Mouse (Mus musculus) MEL (cell line): ENCODE data around the gene Fbxw4. TPM values are rescaled to one million over a fixed set of nuclear protein-coding genes. Genes with fewer than 3 reads are reported as not detected.

Experiments
- DNase-seq: peaks from one replicate; pipeline ENCODE4 v3.0.0; 2011; ENCODE audit warnings: low read depth, low spot score
- H3K27ac ChIP-seq: 2 replicates; pipeline ENCODE4 v1.5.1; 2012; ENCODE audit warnings: low read depth, mild to moderate bottlenecking, control low read depth, low read length, moderate library complexity; ENCODE audit not compliant: control insufficient read depth
- H3K27me3 ChIP-seq, 2 experiments: fragments of 150-350 bp in 1 of 2; sonication (generic) in 1 of 2; 2 replicates each; pipeline ENCODE4 v1.6.1; 2012; ENCODE audit warnings: low read length in 2 of 2, mild to moderate bottlenecking in 2 of 2, improper control_type of control experiment in 1 of 2, moderate library complexity in 1 of 2; ENCODE audit not compliant: insufficient read depth in 2 of 2, control insufficient read depth in 1 of 2
- H3K36me3 ChIP-seq, 2 experiments: 2 replicates each; pipeline ENCODE4 v1.6.1; 2012 to 2014; ENCODE audit warnings: low read length in 2 of 2, improper control_type of control experiment in 1 of 2, inconsistent platforms in 1 of 2, mild to moderate bottlenecking in 1 of 2; ENCODE audit not compliant: insufficient read depth in 2 of 2, control insufficient read depth in 1 of 2
- H3K4me1 ChIP-seq, 2 experiments: fragments of 150-350 bp in 1 of 2; sonication (generic) in 1 of 2; 2 replicates each; pipeline ENCODE4 v1.6.1; 2012; ENCODE audit warnings: low read length in 2 of 2, improper control_type of control experiment in 1 of 2, mild to moderate bottlenecking in 1 of 2; ENCODE audit not compliant: insufficient read depth in 2 of 2, control insufficient read depth in 1 of 2
- H3K4me3 ChIP-seq, 2 experiments: fragments of 150-350 bp in 1 of 2; sonication (generic) in 1 of 2; 2 replicates each; pipeline ENCODE4 v1.5.1; 2012; ENCODE audit warnings: low read depth in 2 of 2, low read length in 2 of 2, mild to moderate bottlenecking in 2 of 2, moderate library complexity in 2 of 2, control low read depth in 1 of 2, improper control_type of control experiment in 1 of 2; ENCODE audit not compliant: control insufficient read depth in 1 of 2, insufficient read depth in 1 of 2
- H3K79me2 ChIP-seq: 2 replicates; pipeline ENCODE4 v1.6.1; 2012; ENCODE audit warnings: mild to moderate bottlenecking, low read length, moderate library complexity; ENCODE audit not compliant: control insufficient read depth, poor library complexity, insufficient read depth
- H3K9ac ChIP-seq: 2 replicates; pipeline ENCODE4 v1.6.1; 2012; ENCODE audit warnings: low read depth, mild to moderate bottlenecking, control low read depth, low read length, moderate library complexity; ENCODE audit not compliant: control insufficient read depth, poor library complexity, severe bottlenecking
- H3K9me3 ChIP-seq: fragments of 150-350 bp; sonication (generic); replicated peaks from 2 replicates; pipeline ENCODE4 v1.6.1; 2012; ENCODE audit warnings: mild to moderate bottlenecking, low read length, improper control_type of control experiment, moderate library complexity; ENCODE audit not compliant: insufficient read depth
- CTCF ChIP-seq, 3 experiments: IDR thresholded peaks in 2 of 3; conservative IDR thresholded peaks in 1 of 3; 2 replicates each; pipeline ENCODE4 v1.5.1; 2011 to 2012; ENCODE audit warnings: low read length in 3 of 3, low read depth in 2 of 3, mild to moderate bottlenecking in 2 of 3, improper control_type of control experiment in 1 of 3, inconsistent platforms in 1 of 3, mixed read lengths in 1 of 3, moderate library complexity in 1 of 3; ENCODE audit not compliant: control insufficient read depth in 1 of 3, insufficient read depth in 1 of 3, poor library complexity in 1 of 3, severe bottlenecking in 1 of 3
- GABPA ChIP-seq: IDR thresholded peaks from 2 replicates; pipeline ENCODE4 v1.6.1; 2012; ENCODE audit warnings: low read depth, mild to moderate bottlenecking, inconsistent platforms, low read length, improper control_type of control experiment, moderate library complexity
- GATA1 ChIP-seq: IDR thresholded peaks from 2 replicates; pipeline ENCODE4 v1.6.1; 2011; ENCODE audit warnings: low read depth, low read length, improper control_type of control experiment
- HCFC1 ChIP-seq: IDR thresholded peaks from 2 replicates; pipeline ENCODE4 v1.6.1; 2012; ENCODE audit warnings: low read depth, mild to moderate bottlenecking, inconsistent platforms, low read length, improper control_type of control experiment, moderate library complexity
- POLR2A ChIP-seq, 2 experiments: IDR thresholded peaks; 2 replicates each; pipeline ENCODE4 v1.6.1; 2011 to 2012; ENCODE audit warnings: low read length in 2 of 2, mild to moderate bottlenecking in 2 of 2, control low read depth in 1 of 2, improper control_type of control experiment in 1 of 2, low read depth in 1 of 2, moderate library complexity in 1 of 2; ENCODE audit not compliant: control insufficient read depth in 1 of 2, insufficient read depth in 1 of 2, poor library complexity in 1 of 2
- TBP ChIP-seq: IDR thresholded peaks from 2 replicates; pipeline ENCODE4 v1.8.0; 2011; ENCODE audit warnings: low read depth, low read length, improper control_type of control experiment
- UBTF ChIP-seq: IDR thresholded peaks from 2 replicates; pipeline ENCODE4 v1.6.1; 2012; ENCODE audit warnings: low read depth, mild to moderate bottlenecking, inconsistent platforms, low read length, improper control_type of control experiment, moderate library complexity, borderline replicate concordance; ENCODE audit not compliant: insufficient read depth
- USF1 ChIP-seq: IDR thresholded peaks from 2 replicates; pipeline ENCODE4 v1.6.1; 2014; ENCODE audit warnings: low read depth, mild to moderate bottlenecking, inconsistent platforms, low read length, improper control_type of control experiment, moderate library complexity
- ZMIZ1 ChIP-seq: IDR thresholded peaks from 2 replicates; pipeline ENCODE4 v1.6.1; 2012; ENCODE audit warnings: low read depth, mild to moderate bottlenecking, inconsistent platforms, low read length, improper control_type of control experiment, moderate library complexity
- polyA plus RNA-seq, 2 experiments: library from polyadenylated mRNA; stranded (reverse) in 1 of 2; unstranded in 1 of 2; fragments of >175 nt in 1 of 2; fragments of >200 nt in 1 of 2; gene quantifications; 2 replicates each; pipeline versions ENCODE4 v1.2.1 to v1.2.4; 2012; ENCODE audit warnings: low replicate concordance in 2 of 2, low read depth in 1 of 2; ENCODE audit not compliant: insufficient read length in 2 of 2, insufficient read depth in 1 of 2, missing spikeins in 1 of 2
- total RNA-seq: library from RNA; depleted of rRNA; stranded (reverse); fragments of 300-350 nt; gene quantifications from 2 replicates; pipeline ENCODE4 v1.2.3, GENCODE M21; 2012

The Fbxw4 gene
- total and polyA plus RNA-seq, 3 experiments, result 12.4 to 45.3 TPM; not detected in 1

DNA sequence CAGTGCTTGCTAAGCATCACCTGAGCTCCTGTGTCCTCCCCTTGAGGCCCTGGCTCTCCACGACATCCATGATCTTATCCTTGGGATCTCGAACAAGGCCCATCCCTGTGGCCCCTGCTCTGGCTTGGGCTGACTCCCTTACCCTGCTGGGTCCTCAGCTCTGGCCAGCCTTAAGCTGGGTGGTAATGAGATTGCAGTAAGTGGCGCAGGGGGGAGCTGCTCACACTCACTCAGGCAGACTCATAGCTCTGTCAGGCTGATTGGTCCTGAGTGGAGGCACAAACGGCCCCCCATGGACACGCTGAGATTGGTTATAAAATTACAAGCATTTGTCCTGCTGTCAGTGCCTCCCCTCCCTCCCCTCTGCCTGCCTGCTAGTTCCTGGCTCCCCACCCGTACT is 124.2 kb downstream of the Fbxw4 start:
- TF ChIP-seq USF1 (no peak), TBP (no peak), ZMIZ1 (no peak), CTCF (IDR thresholded peaks at IDR 0.05 in 2 of 3, conservative IDR thresholded peaks at IDR 0.05 in 1 of 3; ENCODE audit: control insufficient read depth in 1 of 3, insufficient read depth in 1 of 3, low read depth in 2 of 3, low read length in 3 of 3, poor library complexity in 1 of 3, severe bottlenecking in 1 of 3) (no peak), UBTF (no peak), GABPA (no peak)
- no peak overlapping the region for H3K27ac ChIP-seq
- H3K4me1 ChIP-seq, result peaks cover 1 to 25% of the 10 kb centered on the region in 2 experiments
- no peaks in the 10 kb centered on the region for H3K27me3 ChIP-seq
- no peak overlapping the region for H3K4me3 ChIP-seq
- no peak for DNase-seq
- no peaks in the 10 kb centered on the region; the same call in 1 of the 2 replicates for H3K79me2 ChIP-seq
- H3K36me3 ChIP-seq, result peaks cover 0 to 9% of the 10 kb centered on the region in 2 experiments; a peak in 2 of 4 replicates
- H3K9me3 ChIP-seq, result no peaks in the 10 kb centered on the region
- no peak overlapping the region for H3K9ac ChIP-seq

DNA sequence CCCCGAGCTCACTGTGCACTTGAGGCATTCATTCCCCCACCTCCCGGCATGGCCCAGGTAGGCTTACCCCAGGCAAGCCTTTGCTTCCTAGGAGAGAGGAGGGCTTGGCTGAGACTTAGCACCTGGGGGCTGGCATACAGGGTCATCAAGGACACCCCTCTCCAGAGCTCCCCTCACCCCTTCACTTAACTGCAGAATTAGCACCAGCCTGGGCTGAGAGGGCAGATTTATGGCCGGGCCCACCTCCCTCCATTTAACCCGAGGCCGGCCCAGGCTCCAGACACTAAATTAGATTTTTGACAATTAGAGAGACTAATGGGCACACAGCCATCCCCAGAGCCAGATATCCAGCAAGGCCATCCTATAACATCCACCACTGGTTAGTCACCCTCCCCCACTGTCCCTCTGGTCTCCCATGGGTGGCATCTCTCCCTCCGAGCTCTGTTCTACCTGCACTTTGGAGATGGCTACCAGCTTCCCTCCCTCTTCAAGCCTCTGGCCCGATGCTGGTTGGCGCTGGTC is 124.8 kb downstream of the Fbxw4 start:
- H3K9ac ChIP-seq, result no peak overlapping the region
- H3K27ac ChIP-seq, result no peak overlapping the region
- H3K4me3 ChIP-seq, result no peak overlapping the region
- DNase-seq, result no peak
- H3K4me1 ChIP-seq, result peaks cover 0 to 22% of the 10 kb centered on the region in 2 experiments; a peak in 3 of 4 replicates
- peaks cover 0 to 6% of the 10 kb centered on the region in 2 experiments; a peak in 2 of 4 replicates for H3K36me3 ChIP-seq
- H3K79me2 ChIP-seq, result no peaks in the 10 kb centered on the region
- TF ChIP-seq GABPA (no peak), POLR2A (IDR thresholded peaks at IDR 0.05; ENCODE audit: control insufficient read depth in 1 of 2, insufficient read depth in 1 of 2, low read depth in 1 of 2, low read length in 2 of 2, poor library complexity in 1 of 2) (no peak), GATA1 (no peak)
- no peaks in the 10 kb centered on the region for H3K27me3 ChIP-seq
- no peaks in the 10 kb centered on the region for H3K9me3 ChIP-seq

DNA sequence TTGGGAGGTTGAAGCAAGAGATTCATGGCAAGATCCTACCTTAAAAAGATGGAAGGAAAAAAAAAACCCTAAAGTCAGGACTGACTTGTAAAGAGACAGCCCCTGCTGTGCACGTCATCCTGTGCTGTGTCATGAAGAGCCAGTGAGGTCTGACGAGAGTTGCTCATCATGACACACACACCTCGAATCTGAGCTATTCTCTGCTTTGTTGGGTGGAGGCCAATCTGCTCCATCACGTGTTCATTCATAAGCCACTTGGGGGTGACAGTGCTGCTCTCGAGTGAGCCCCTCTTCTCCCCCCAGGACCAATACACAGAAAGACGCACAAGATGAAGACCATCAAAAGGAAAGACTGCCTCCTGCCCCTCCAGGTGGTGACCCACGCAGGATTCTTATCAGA is 126.5 kb downstream of the Fbxw4 start:
- H3K4me3 ChIP-seq, result no peak overlapping the region
- TF ChIP-seq USF1 (peak; percentile 63), HCFC1 (no peak)
- H3K4me1 ChIP-seq, result peaks cover 0 to 17% of the 10 kb centered on the region in 2 experiments; a peak in 2 of 4 replicates
- H3K79me2 ChIP-seq, result no peaks in the 10 kb centered on the region
- peak; percentile 26 for DNase-seq
- no peak overlapping the region for H3K9ac ChIP-seq
- no peaks in the 10 kb centered on the region for H3K27me3 ChIP-seq
- H3K36me3 ChIP-seq, result peaks cover 0 to 6% of the 10 kb centered on the region in 2 experiments; a peak in 2 of 4 replicates
- H3K9me3 ChIP-seq, result no peaks in the 10 kb centered on the region
- H3K27ac ChIP-seq, result no peak overlapping the region
